Mouse (Mus musculus) limb, embryonic 10.5 days (tissue): ENCODE measurements around the gene Cyb5r3. TPM values are rescaled to one million over a fixed set of nuclear protein-coding genes. Genes with fewer than 3 reads are reported as not detected.

Experiments
- DNase-seq: peaks from one replicate; pipeline ENCODE4 v3.0.0-alpha.2; 2017; ENCODE audit warnings: low spot score
- H3K27ac ChIP-seq: fragments of 300-500 bp; sonication (generic); 2 replicates; pipeline ENCODE4 v1.5.1; 2016; ENCODE audit warnings: mild to moderate bottlenecking
- H3K27me3 ChIP-seq: fragments of 300-500 bp; sonication (generic); 2 replicates; pipeline ENCODE4 v1.6.1; 2016; ENCODE audit warnings: low read depth, mild to moderate bottlenecking; ENCODE audit not compliant: poor library complexity, severe bottlenecking
- H3K36me3 ChIP-seq: fragments of 300-500 bp; sonication (generic); 2 replicates; pipeline ENCODE4 v1.6.1; 2016; ENCODE audit warnings: mild to moderate bottlenecking, moderate library complexity
- H3K4me1 ChIP-seq: fragments of 300-500 bp; sonication (generic); 2 replicates; pipeline ENCODE4 v1.6.1; 2016
- H3K4me3 ChIP-seq: fragments of 300-500 bp; sonication (generic); 2 replicates; pipeline ENCODE4 v1.5.1; 2016; ENCODE audit warnings: mild to moderate bottlenecking, moderate library complexity
- H3K9me3 ChIP-seq: fragments of 300-500 bp; sonication (generic); replicated peaks from 2 replicates; pipeline ENCODE4 v1.6.1; 2016; ENCODE audit warnings: mild to moderate bottlenecking
- WGBS: fragments of 180-500 bp; shearing (Covaris S2); methylation state at CpG from one replicate; pipeline ENCODE4 v1.1.7; 2016; 5-methylcytosine and 5-hydroxymethylcytosine counted together
- polyA plus RNA-seq: library from polyadenylated mRNA; unstranded; fragments of >200 nt; fragmentation: Nextera tagmentation; extraction: Ambion mirVana; gene quantifications from 2 replicates; pipeline ENCODE4 v1.2.1, GENCODE M21; 2016

The Cyb5r3 gene
- polyA plus RNA-seq, 1 experiment from 2014 or later, result 174 TPM

- Histone ChIP-seq H3K36me3 (no peaks in the 10 kb centered on the region), H3K27ac (no peak overlapping the region), H3K27me3 (no peaks in the 10 kb centered on the region), H3K4me1 (no peaks in the 10 kb centered on the region), H3K9me3 (no peaks in the 10 kb centered on the region), H3K4me3 (no peak overlapping the region)
- 72% methylated on average over 4 of the region's 4 CpGs for WGBS
- no peak for DNase-seq
Measured at GRCm38 (mm10) chr15:83181800-83182330, 9.5 kb upstream of the Cyb5r3 start.

GRCm38 (mm10) chr15:83180004-83180403, 7.6 kb upstream of the Cyb5r3 start:
- DNase-seq, result no peak
- Histone ChIP-seq H3K36me3 (no peaks in the 10 kb centered on the region), H3K4me3 (no peak overlapping the region), H3K4me1 (no peaks in the 10 kb centered on the region), H3K9me3 (no peaks in the 10 kb centered on the region), H3K27me3 (no peaks in the 10 kb centered on the region), H3K27ac (no peak overlapping the region)
- 91% methylated on average over 6 of the region's 6 CpGs for WGBS

GRCm38 (mm10) chr15:83176653-83177052, 4.3 kb upstream of the Cyb5r3 start:
- no peaks in the 10 kb centered on the region for H3K36me3 ChIP-seq
- H3K9me3 ChIP-seq, result no peaks in the 10 kb centered on the region
- no peak for DNase-seq
- peaks cover 13% of the 10 kb centered on the region for H3K4me1 ChIP-seq
- H3K27ac ChIP-seq, result no peak overlapping the region
- H3K4me3 ChIP-seq, result no peak overlapping the region
- H3K27me3 ChIP-seq, result no peaks in the 10 kb centered on the region
- WGBS, result 75% methylated on average over 4 of the region's 4 CpGs

- 90% methylated on average over 14 of the region's 14 CpGs for WGBS
- no peaks in the 10 kb centered on the region for H3K9me3 ChIP-seq
Measured at GRCm38 (mm10) chr15:83173914-83174884, 1.8 kb upstream of the Cyb5r3 start.

GRCm38 (mm10) chr15:83171712-83172481, 495 bp downstream of the Cyb5r3 start:
- 1% methylated on average over 67 of the region's 67 CpGs for WGBS
- Histone ChIP-seq H3K4me1 (peaks cover 34% of the 10 kb centered on the region), H3K4me3 (peak overlapping the region; percentile 89), H3K9me3 (no peaks in the 10 kb centered on the region), H3K27me3 (no peaks in the 10 kb centered on the region), H3K36me3 (no peaks in the 10 kb centered on the region), H3K27ac (peak overlapping the region; percentile 90)
- peak; percentile 98 for DNase-seq

More at GRCm38 (mm10) chr15:83173914-83174884, 1.8 kb upstream of the Cyb5r3 start:
- no peak overlapping the region for H3K27ac ChIP-seq
- DNase-seq, result no peak
- peaks cover 34% of the 10 kb centered on the region for H3K4me1 ChIP-seq
- no peaks in the 10 kb centered on the region for H3K36me3 ChIP-seq
- no peaks in the 10 kb centered on the region for H3K27me3 ChIP-seq
- H3K4me3 ChIP-seq, result no peak overlapping the region

GRCm38 (mm10) chr15:83170956-83171659, 1.3 kb downstream of the Cyb5r3 start:
- peaks cover 34% of the 10 kb centered on the region for H3K4me1 ChIP-seq
- WGBS, result 65% methylated on average over 8 of the region's 8 CpGs
- no peaks in the 10 kb centered on the region for H3K27me3 ChIP-seq
- DNase-seq, result no peak
- peak overlapping the region; percentile 89 for H3K4me3 ChIP-seq
- H3K27ac ChIP-seq, result peak overlapping the region; percentile 90
- no peaks in the 10 kb centered on the region for H3K9me3 ChIP-seq
- H3K36me3 ChIP-seq, result no peaks in the 10 kb centered on the region

- peaks cover 34% of the 10 kb centered on the region for H3K4me1 ChIP-seq
Measured at GRCm38 (mm10) chr15:83169772-83170722, 2.3 kb downstream of the Cyb5r3 start.

GRCm38 (mm10) chr15:83168875-83169771, 3.3 kb downstream of the Cyb5r3 start:
- H3K4me1 ChIP-seq, result peaks cover 34% of the 10 kb centered on the region
- H3K27me3 ChIP-seq, result no peaks in the 10 kb centered on the region
- H3K36me3 ChIP-seq, result peaks cover 12% of the 10 kb centered on the region
- DNase-seq, result no peak
- H3K4me3 ChIP-seq, result no peak overlapping the region
- no peaks in the 10 kb centered on the region for H3K9me3 ChIP-seq
- H3K27ac ChIP-seq, result no peak overlapping the region
- 81% methylated on average over 7 of the region's 7 CpGs for WGBS

More at GRCm38 (mm10) chr15:83169772-83170722, 2.3 kb downstream of the Cyb5r3 start:
- Histone ChIP-seq H3K27me3 (no peaks in the 10 kb centered on the region), H3K4me3 (0 out of 2 replicates have a peak overlapping the region, but pooled peaks have one; percentile 7), H3K36me3 (peaks cover 7% of the 10 kb centered on the region), H3K27ac (peak overlapping the region; percentile 2; the same call in 1 of the 2 replicates), H3K9me3 (no peaks in the 10 kb centered on the region)
- 91% methylated on average over 8 of the region's 8 CpGs for WGBS
- no peak for DNase-seq

- peaks cover 34% of the 10 kb centered on the region for H3K4me1 ChIP-seq
- H3K27ac ChIP-seq, result no peak overlapping the region
- no peaks in the 10 kb centered on the region for H3K27me3 ChIP-seq
- H3K4me3 ChIP-seq, result no peak overlapping the region
- H3K36me3 ChIP-seq, result peaks cover 12% of the 10 kb centered on the region
- no peaks in the 10 kb centered on the region for H3K9me3 ChIP-seq
- 80% methylated on average over 3 of the region's 3 CpGs for WGBS
- no peak for DNase-seq
Measured at GRCm38 (mm10) chr15:83168311-83168710, 4.1 kb downstream of the Cyb5r3 start.

GRCm38 (mm10) chr15:83167550-83168065, 4.8 kb downstream of the Cyb5r3 start:
- Histone ChIP-seq H3K36me3 (peaks cover 18% of the 10 kb centered on the region), H3K4me3 (no peak overlapping the region), H3K9me3 (no peaks in the 10 kb centered on the region), H3K27ac (peak overlapping the region; percentile 27; the same call in 1 of the 2 replicates), H3K27me3 (no peaks in the 10 kb centered on the region), H3K4me1 (peaks cover 29% of the 10 kb centered on the region)
- no peak for DNase-seq
- WGBS, result 89% methylated on average over 8 of the region's 8 CpGs
